Mouse (Mus musculus): ENCODE results near the gene Eml2.

Gene Eml2

DNA sequence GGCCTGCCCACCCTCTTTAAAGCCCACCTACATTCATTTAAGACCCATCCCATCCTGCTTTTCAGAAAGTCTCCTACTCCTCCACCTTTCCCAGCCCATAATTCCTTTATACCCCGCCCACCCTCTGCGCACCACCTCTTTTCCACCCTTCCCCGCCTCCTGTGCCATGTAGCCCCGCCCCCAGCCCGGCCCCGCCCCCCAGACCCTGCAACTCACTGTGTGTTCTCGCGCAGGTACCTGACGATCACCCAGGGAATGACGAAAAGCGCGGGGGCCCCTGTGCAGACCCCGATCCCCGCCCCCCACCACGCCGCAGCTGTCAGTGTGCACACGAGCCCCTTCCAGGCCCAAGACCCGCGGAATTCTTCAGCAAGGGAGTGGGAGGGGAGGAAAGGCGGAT is 16.1 kb upstream of the Eml2 start:
- no peak for DNase-seq (ENCODE audit: inconsistent age in 2 of 2, low spot score in 1 of 2)

DNA sequence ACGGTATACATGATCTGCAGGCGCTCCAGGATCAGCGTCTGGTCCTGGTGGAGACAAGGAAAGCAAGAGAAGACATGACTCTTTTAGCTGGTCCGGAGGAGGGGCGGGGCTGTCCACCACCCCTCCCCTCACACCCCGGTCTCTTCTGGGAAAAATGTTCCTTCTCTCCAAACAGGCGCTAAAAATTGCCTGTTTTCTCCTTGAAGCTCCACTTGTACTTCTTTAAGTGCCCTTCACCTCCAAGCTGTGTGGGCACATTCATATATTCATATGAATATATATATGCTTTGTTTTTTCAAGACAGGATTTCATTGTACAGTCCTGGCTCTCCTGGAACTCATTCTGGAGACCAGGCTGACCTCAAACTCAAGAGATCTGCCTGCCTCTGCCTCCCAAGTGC is 13.3 kb upstream of the Eml2 start:
- DNase-seq (ENCODE audit: inconsistent age in 2 of 2, low spot score in 1 of 2): no peak

DNA sequence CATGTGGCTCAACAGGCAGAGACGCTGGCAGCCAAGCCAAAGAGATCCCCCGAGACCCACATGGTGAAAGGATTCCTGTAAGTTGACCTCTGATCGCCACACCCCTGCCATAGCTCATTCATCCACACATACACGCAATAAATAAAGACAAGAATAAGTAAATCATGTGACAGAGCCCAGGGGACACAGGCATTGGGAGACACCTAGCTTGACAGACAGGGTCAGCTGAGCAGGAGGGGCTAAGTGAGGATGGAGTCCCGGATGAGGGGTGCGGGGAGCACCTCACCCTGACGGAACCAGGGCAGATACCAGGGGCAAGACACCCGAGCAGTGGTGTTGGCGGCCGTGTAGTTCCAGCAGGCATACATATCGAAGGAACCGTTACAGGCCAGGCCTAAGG is 12.5 kb upstream of the Eml2 start:
- DNase-seq (ENCODE audit: inconsistent age in 2 of 2, low spot score in 1 of 2): no peak

DNA sequence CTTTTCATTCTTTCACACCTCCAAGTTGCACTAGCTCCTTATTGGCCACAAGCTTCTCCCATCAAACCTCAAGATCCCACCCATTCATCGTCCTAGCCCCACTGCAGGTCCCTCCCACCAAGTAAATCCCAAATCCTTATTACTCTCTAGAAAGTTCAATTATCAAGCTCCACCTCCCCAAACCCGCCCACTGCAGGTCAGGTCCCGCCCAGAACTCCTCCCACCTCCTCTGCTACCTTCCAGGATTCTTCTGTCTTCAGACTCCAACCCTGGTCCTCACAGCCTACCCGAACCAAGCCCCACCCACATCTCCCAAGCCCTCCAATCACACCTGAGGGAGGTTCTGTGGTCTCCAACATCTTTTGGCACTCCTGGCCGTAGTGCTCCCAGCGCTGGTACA is 12.0 kb upstream of the Eml2 start:
- DNase-seq (ENCODE audit: inconsistent age in 2 of 2, low spot score in 1 of 2): no peak

DNA sequence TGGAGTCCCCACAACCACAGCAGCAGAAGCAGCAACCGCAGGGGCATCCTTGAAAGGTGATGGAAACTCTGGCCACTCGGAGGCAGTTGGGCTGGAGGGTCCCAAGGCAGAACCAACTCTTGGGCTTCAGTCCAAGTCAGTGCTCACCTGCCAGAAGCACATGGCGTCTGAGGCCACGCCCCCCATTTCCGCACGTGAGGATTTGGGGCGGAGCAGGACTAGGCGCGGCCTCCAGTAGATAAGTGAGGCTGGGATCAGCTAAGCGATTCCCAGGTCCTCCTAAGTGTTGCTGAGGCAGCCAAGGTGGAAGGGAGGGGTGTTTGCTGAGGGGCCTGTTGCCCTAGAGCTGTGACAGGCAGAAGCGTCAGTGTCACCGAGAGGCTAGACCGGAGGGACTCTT is 11.2 kb upstream of the Eml2 start:
- DNase-seq (ENCODE audit: inconsistent age in 2 of 2, low spot score in 1 of 2): no peak

DNA sequence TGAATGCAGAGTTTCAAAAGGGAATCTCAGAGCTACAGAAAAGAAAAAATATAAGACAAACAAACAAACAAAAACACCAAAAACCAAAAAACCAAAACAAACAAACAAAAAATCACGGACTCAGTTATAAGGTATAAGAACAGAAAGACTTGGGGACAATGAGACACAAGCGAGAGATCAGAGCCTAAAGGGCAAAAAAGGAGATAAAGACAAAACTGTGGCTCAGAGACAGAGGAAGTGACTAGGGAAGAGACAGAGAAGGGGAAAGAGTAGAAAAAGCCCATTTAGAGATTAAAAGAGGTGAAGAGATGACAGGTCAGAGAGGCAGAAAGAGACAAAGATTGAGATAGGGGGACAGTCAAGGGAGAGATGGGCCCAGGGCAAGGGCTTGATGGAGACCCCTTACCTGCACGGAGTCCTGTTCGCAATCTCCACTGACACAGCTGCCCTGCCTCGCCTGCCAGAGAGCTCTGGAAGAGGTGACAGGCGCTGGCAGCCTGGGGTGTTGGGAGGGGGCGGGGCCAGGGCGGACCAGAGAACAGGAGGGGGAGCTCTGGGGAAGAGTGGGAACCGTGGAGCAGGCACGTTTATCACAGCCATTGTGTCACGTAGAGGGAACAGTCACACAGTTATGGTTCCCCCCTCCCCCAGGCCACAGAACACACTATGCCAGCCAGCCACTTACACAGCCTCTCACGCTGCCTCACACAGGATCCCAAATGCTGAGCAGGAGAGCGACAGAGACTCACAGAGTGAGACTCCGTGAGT is 10.4 kb upstream of the Eml2 start, which contains the start of gene Gipr:
Gene Gipr, minus strand, starts transcription at position 472 of the 768 bp plus-strand sequence.
- DNase-seq (ENCODE audit: inconsistent age in 2 of 2, low spot score in 1 of 2): no peak

DNA sequence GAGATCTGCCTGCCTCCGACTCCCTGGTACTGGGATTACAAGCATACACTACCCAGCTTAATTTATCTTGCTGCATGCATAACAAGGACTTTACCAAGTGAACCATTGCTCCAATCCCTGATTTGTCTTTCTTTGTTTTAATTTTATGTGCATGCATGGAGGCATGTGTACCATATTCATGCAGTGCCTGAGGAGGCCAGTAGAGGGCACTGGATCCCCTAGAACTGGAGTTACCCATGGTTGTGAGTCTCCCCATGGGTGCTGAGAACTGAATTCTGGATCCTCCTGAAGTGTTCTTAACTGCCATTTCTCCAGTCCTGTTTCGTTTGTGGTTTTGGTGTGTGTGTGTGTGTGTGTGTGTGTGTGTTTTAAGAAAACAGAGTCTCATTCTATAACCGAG is 9.2 kb upstream of the Eml2 start:
- no peak for DNase-seq (ENCODE audit: inconsistent age in 2 of 2, low spot score in 1 of 2)

DNA sequence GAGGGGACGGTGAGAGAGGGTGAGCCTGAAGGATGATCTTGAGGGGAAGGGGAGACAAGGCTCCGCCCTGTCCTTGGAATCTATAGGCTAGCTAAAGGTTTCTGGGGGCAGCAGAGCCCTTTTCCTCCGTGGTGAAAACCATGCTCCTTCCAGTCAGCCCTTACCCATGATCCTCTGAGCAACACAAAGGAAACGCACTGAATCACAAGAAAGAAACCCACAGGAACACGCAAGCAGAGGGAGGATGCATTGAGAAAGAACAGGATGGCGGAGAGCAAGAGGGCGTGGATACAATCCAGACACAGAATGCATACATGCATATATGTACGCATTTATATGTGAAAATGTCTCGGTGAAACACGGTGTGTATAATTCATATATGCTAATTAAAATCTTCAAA is 6.7 kb upstream of the Eml2 start:
- no peak for DNase-seq (ENCODE audit: inconsistent age in 2 of 2, low spot score in 1 of 2)

DNA sequence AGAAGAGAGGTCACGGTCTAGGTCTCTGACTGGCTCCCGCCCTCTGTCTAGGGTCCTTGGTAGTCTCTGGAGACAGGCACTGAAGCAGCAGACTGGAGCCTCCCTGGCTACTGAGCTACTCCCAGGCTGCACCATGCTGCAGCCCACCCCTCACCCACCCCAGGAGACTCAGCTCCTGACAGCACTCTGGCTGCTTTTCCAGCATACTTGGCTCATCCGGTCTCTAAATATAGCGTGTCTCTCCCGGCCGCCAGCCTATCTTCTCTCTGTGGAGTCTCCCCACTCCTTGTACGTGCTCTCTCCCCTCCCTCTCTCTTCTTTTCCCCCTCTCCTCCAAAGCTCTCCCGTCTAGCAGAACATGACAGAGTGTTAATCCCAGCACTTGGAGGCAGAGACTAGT is 6.1 kb upstream of the Eml2 start:
- DNase-seq (ENCODE audit: inconsistent age in 2 of 2, low spot score in 1 of 2): no peak

DNA sequence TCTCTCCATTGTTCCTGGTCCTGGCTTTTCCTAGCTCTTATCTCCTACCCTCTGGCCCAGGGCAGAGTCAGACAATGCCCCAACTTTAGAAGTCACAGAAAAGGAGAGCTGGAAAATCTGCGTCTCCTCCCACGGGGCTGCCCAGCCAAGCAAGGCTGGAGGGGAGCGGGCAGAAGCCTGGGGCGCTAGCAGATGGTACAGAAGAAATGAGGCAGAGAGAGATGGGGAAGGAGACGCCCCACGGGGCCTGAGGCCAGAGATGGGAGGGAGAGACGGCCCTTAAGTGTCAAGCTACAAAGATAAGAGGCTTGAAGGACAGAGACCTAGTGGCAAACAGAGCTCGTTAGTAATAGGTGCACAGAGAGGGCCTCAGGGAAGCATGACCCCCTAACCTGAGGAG is 4.4 kb upstream of the Eml2 start:
- DNase-seq (ENCODE audit: inconsistent age in 2 of 2, low spot score in 1 of 2): no peak

DNA sequence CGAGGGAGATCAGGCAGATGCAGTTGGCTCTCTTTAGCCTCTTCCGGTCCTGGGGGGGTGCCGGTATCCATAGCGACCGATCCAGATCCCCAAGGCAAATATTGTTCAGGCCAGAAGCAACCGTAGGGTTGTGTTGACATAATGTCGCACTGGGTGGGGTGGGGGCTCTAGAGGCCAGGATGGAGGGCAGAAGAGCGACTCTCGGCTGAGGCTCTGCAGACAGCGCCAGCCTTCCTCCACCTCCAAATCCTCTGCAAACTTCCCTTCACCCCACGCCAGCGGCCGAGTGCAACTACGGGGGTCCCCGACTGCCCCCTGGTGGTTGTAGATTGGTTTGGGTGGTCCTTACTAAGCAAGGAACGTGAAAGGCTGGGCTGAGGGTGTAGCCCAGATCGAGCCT is 3.3 kb upstream of the Eml2 start:
- DNase-seq (ENCODE audit: inconsistent age in 2 of 2, low spot score in 1 of 2): peak; percentile 72 to 89

DNA sequence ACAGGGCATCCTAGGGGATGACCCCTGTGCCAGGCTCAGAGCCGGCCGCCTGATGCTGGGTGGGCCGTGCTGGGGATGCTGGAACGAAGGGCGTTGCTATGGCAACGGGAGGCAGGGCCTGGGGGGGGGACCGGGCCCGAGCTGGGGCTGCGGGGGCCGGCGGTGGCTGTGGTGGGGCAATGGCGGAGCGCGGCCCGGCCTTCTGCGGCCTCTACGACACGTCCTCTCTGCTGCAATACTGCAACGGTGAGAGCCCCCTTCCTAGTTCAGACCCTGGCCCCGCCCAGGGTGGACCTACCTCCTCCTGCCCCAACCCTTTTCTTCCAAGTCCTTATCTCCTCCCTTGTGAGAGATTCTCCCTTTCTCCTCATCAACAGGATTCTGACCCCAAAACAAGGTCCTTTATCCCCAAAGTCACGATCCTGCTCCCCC is 311 bp downstream of the Eml2 start:
- DNase-seq (ENCODE audit: inconsistent age in 2 of 2, low spot score in 1 of 2): peak in 1 of 2 experiments; percentile 57

DNA sequence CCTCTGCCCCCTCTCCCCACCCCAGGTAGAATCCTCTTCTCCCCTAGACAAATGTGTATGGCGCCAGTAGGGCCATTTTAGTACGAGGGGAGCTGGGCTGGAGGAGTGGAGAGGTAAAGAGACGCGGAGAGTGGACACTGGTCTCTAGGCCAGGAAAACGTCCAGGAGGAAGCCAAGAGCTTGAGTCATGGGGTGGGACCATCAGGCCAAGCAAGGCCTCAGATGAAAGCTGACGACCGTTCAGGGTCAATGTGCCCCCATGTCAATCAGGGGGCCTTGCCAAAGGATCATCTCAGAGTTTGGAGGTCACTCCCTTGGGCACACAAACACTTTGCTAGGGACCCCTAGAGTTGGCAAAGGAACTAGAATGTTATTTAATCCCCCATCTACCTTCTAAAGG is 995 bp downstream of the Eml2 start:
- DNase-seq (ENCODE audit: inconsistent age in 2 of 2, low spot score in 1 of 2): peak in 1 of 2 experiments; percentile 67

DNA sequence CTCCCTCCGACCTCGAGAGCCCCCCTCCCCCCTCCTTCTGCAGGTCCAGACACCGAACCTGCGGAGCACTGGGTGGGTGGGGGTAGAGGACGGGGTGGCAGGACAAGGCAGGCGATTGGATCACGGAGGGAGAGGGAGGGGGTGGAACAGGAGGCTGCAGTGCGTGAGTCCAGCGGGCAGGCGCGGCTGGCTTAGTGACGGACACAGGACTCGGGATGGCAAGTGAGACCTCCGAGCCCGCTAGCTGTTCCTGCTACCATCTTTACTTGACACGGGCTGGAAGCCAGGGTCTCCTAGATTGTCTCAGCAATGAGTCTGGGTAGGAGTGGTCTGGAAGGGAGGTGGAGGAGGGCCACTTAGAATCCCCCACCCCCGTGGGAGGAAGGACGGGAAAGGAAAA is 1.8 kb downstream of the Eml2 start:
- no peak for DNase-seq (ENCODE audit: inconsistent age in 2 of 2, low spot score in 1 of 2)

DNA sequence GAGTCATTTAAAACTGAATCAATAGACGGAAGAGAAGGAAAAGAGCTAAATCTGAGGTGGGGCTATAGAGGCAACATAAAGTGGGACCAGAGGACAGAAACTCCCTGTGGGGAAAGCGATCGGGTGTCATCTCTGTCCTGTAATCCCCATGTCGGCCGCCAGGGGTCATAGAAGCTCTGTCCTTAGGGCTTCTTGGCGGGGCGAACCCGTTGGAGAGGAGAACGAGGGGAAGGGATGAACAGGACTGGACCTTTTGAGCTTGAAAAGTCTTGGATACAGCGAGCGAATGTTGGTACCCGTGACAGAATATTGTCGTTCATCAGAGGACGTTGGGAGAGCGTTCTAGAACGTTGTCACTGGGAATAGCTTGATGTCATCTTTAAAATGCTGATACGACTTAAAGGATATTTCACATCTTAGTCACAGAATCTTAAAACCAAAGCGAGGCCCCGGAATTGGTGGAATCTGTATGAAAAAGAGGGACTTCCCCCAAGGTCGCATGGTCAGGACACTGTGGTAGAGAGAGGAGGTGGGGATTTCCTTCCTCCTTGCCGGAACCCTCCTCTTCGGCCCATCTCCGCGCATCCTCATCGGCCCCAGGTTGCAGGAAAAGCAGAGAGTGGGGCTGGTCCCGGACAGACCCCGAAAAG is 2.3 kb downstream of the Eml2 start:
- DNase-seq (ENCODE audit: inconsistent age in 2 of 2, low spot score in 1 of 2): peak; percentile 80 to 94

DNA sequence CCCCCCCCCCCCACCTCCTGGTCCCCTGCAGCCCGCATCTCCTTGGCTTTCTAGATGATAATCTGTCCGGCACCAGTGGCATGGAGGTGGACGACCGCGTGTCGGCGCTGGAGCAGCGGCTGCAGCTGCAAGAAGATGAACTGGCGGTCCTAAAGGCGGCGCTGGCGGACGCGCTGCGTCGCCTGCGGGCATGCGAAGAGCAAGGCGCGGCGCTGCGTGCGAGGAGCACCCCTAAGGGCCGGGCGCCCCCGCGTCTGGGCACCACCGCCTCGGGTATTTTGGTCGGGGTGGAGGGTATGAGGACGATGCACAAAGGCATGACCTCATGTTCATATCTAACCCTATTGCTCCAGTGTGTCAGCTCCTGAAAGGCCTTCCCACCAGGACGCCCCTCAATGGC is 3.0 kb downstream of the Eml2 start:
- DNase-seq (ENCODE audit: inconsistent age in 2 of 2, low spot score in 1 of 2): peak; percentile 79 to 85

DNA sequence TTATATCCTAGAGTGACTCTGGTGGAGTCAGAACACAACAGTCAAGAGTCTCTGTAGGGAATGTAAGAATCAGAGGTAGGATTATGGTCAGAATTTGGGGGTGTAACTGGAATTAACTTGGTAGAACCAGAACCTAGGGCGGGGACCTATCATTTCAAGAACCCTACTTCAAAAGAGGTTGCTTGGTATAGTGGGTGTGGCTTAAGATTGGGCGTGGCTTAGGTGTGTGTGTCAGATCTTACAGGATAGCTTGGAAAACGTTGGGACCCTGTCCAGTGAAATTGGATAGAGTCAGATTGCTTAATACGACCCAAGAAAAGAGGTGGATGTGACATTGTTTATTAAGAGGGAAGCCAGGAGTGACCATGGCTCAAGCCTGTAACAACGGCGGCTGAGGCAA is 3.7 kb downstream of the Eml2 start:
- no peak for DNase-seq (ENCODE audit: inconsistent age in 2 of 2, low spot score in 1 of 2)

DNA sequence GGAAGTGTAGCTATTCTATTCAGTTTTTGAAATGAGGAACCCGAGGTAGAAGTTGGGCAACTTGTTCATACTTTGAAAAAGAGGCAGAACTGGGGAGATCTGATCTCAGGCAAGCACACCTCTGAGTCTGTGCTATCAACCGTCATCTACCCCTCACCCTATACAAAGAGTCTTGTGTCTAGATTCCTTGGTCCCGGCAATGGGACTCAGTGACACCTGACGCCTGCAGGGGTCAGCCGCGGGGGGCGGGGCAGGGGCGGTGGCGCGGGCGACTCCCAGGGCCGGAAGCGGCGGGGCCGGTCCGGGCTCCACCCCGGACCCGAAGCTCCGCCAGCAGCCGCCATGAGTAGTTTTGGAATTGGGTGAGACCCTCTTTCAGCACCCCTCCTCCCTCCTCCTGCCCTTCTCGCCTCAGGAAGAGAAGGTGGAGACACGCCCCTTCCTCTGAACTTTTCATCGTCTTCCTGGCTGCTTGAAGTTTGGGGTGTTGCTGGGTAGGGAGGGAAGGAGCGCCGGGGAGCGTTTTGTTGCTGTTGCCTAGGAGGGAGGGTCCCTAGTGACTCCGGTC is 4.7 kb downstream of the Eml2 start:
- peak; percentile 60 to 86 for DNase-seq (ENCODE audit: inconsistent age in 2 of 2, low spot score in 1 of 2)

DNA sequence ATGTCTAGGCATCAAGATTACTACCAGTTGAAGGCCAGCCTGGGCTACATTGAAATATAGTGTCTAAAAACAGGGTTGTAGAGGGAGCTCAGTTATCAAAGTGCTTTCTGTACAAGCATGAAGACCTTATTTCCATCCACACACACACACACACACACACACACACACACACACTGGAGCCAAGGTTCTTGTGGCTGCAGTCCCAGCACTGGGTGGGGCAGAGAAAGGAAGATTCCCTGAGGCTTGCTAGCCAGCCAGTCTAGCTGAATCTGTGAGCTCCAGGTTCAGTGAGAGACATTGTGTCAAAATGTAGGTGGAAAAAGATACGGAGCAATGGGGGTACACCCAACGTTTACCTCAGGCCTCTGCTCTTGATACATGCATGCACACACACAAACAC is 8.0 kb downstream of the Eml2 start:
- DNase-seq (ENCODE audit: inconsistent age in 2 of 2, low spot score in 1 of 2): no peak

DNA sequence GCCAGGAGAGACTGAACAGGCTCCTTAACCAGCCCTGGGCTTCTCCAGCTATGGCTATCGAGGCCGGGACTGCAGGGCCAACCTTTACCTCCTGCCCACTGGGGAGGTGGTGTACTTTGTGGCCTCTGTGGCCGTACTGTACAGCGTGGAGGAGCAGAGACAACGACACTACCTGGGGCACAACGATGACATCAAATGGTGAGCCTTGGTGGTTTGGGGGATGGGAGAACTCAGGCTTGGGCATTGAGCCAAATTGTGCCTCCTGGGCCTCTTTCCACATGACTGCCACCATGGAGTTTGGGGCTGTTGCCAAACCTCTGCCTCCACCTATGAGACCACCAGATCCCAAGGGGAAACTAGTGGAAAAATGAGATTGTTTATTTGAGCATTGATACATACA is 8.5 kb downstream of the Eml2 start:
- DNase-seq (ENCODE audit: inconsistent age in 2 of 2, low spot score in 1 of 2): no peak

DNA sequence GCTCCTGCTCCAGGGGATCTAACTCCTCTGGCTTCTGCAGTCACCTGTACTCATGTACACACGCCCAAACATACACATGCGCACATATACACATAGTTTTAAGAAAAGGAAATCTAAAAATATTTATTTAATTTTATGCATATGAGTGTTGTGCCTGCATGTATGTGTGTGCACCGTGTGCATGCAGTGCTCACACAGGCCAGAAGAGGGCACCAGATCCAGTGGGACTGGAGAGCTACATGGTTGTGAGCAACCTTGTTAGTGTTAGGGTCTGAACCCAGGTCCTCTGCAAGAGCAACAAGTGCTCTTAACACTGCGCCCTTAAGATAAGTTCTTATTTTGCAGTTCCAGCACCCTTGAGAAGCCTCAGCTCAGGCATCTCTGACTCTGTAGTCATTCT is 18.5 kb downstream of the Eml2 start:
- no peak for DNase-seq (ENCODE audit: inconsistent age in 2 of 2, low spot score in 1 of 2)

DNA sequence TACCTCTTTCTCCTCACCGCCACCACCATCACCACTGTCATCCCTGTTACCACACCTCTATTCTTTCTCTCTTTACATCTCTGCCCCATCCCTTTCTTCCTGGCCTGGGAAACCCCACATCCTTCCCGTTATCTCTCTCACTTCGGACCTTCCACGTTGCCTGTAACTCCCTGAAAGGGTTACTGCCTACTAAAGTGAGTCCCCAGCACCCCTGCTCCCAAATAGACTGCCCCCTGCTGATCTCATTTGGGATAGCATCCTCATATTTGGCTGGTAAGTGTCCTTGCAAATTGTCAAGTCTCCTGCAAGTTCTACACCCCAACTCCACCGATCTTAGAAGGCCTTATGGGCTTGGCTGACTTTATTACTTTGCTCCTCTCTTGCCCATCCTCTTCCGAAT is 20.5 kb downstream of the Eml2 start:
- peak; percentile 30 to 80 for DNase-seq (ENCODE audit: inconsistent age in 2 of 2, low spot score in 1 of 2)

All from adrenal gland, adult (tissue).